Mouse (Mus musculus) intestine, embryonic 14.5 days (tissue): Measurements from ENCODE around the gene Mdh2. TPM values are rescaled to one million over a fixed set of nuclear protein-coding genes. Genes with fewer than 3 reads are reported as not detected.

Source experiments
- ATAC-seq: fragments of 200-750 bp; cut with Nextera tagmentation; replicated peaks from 2 replicates; pipeline ENCODE4 v1.8.0; 2017; ENCODE audit warnings: low read depth, moderate number of reproducible peaks, moderate TSS enrichment, moderate library complexity; ENCODE audit not compliant: low FRiP score, low TSS enrichment
- DNase-seq: peaks from one replicate; pipeline ENCODE4 v3.0.0-alpha.2; 2018; ENCODE audit warnings: low spot score
- H3K27ac ChIP-seq: fragments of 300-500 bp; sonication (generic); 2 replicates; pipeline ENCODE4 v1.5.1; 2014; ENCODE audit warnings: low read depth, mild to moderate bottlenecking, control low read depth
- H3K27me3 ChIP-seq: fragments of 300-500 bp; sonication (generic); replicated peaks from 2 replicates; pipeline ENCODE4 v1.6.1; 2014; ENCODE audit warnings: low read length, control low read depth; ENCODE audit not compliant: control insufficient read depth, insufficient read depth
- H3K36me3 ChIP-seq: fragments of 300-500 bp; sonication (generic); 2 replicates; pipeline ENCODE4 v1.6.1; 2014; ENCODE audit warnings: low read length, control low read depth; ENCODE audit not compliant: control insufficient read depth, insufficient read depth
- H3K4me1 ChIP-seq: fragments of 300-500 bp; sonication (generic); replicated peaks from 2 replicates; pipeline ENCODE4 v1.6.1; 2014; ENCODE audit warnings: low read length, control low read depth, mixed read lengths; ENCODE audit not compliant: control insufficient read depth, insufficient read depth
- H3K4me2 ChIP-seq: fragments of 300-500 bp; sonication (generic); 2 replicates; pipeline ENCODE4 v1.6.1; 2014; ENCODE audit warnings: low read length
- H3K4me3 ChIP-seq: fragments of 300-500 bp; sonication (generic); 2 replicates; pipeline ENCODE4 v1.5.1; 2014; ENCODE audit warnings: low read depth, low read length, control low read depth, mixed read lengths
- H3K9ac ChIP-seq: fragments of 300-500 bp; sonication (generic); 2 replicates; pipeline ENCODE4 v1.6.1; 2014; ENCODE audit warnings: mild to moderate bottlenecking, low read length
- H3K9me3 ChIP-seq: fragments of 300-500 bp; sonication (generic); 2 replicates; pipeline ENCODE4 v1.6.1; 2016; ENCODE audit warnings: low read length, control low read depth; ENCODE audit not compliant: control insufficient read depth
- WGBS: fragments of 180-500 bp; shearing (Covaris S2); extraction: QIAGEN DNeasy Blood & Tissue Kit; methylation state at CpG from one replicate; pipeline ENCODE4 v1.1.7; 2014; 5-methylcytosine and 5-hydroxymethylcytosine counted together
- polyA plus RNA-seq: library from polyadenylated mRNA; unstranded; fragments of >200 nt; fragmentation: Nextera tagmentation; extraction: Ambion mirVana; gene quantifications from 2 replicates; pipeline ENCODE4 v1.2.1, GENCODE M21; 2014

Gene Mdh2
- polyA plus RNA-seq, 1 experiment from 2014 or later = 634 TPM

GRCm38 (mm10) chr5:135751595-135751994 lies 26.7 kb upstream of the Mdh2 start:
- 0 out of 2 replicates have a peak, but pooled peaks cover 5% of the 10 kb centered on the region for H3K9me3 ChIP-seq
- no peaks in the 10 kb centered on the region for H3K27me3 ChIP-seq
- DNase-seq = no peak
- H3K27ac ChIP-seq = no peak overlapping the region
- H3K9ac ChIP-seq = no peak overlapping the region
- H3K4me1 ChIP-seq = no peaks in the 10 kb centered on the region
- 71% methylated on average over 2 of the region's 2 CpGs for WGBS
- no peak for ATAC-seq
- H3K4me3 ChIP-seq = no peak overlapping the region
- H3K36me3 ChIP-seq = no peaks in the 10 kb centered on the region
- H3K4me2 ChIP-seq = no peak overlapping the region

DNA sequence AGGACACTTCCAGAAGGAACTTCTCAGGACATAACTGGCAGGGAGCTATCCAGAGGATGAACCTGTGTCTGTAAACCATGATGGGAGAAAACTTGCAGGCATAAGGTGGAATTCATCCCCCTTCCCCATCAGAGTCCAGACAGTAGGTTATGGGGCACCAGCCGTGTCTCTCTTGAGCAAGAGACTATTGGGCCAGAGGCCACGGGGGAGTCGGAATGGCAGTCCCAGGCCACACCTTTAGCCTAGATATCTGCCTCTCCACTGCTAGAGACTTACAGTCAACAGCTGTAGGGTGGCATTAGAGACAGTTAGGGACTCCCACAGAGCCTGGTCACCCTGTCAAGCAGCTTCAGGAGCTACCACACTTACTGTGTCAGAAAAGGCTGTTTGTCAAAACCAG lies 16.4 kb upstream of the Mdh2 start:
- no peak for ATAC-seq
- no peaks in the 10 kb centered on the region for H3K36me3 ChIP-seq
- no peak overlapping the region for H3K4me2 ChIP-seq
- H3K27me3 ChIP-seq = no peaks in the 10 kb centered on the region
- H3K9ac ChIP-seq = no peak overlapping the region
- no peaks in the 10 kb centered on the region for H3K4me1 ChIP-seq
- H3K4me3 ChIP-seq = no peak overlapping the region
- no peak overlapping the region for H3K27ac ChIP-seq
- no peak for DNase-seq
- H3K9me3 ChIP-seq = no peaks in the 10 kb centered on the region
- 77% methylated on average over 3 of the region's 3 CpGs for WGBS

GRCm38 (mm10) chr5:135763526-135763925 lies 14.8 kb upstream of the Mdh2 start:
- DNase-seq = peak; percentile 91
- H3K27me3 ChIP-seq = no peaks in the 10 kb centered on the region

DNA sequence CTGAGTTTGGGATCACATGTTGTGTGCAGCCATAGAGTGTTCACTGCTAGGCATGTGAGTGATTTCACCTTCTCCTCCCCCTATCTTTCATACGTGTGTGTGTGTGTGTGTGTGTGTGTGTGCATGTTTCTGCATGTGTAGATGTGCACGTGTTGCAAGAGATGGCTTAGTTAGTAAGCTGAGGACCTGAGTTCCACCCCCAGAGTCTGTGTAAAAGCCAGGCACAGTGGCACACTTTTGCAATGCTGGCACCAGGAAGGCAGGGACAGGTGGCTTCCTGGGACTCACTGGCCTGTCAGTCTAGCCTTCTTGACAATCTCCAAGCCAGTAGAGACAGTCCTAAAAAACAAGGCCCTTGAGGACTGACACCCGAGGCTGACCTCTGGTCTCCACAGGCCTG lies 13.3 kb upstream of the Mdh2 start:
- ATAC-seq (no peak), DNase-seq (no peak)
- Histone ChIP-seq H3K4me2 (no peak overlapping the region), H3K4me3 (no peak overlapping the region), H3K9ac (no peak overlapping the region), H3K27ac (no peak overlapping the region), H3K36me3 (no peaks in the 10 kb centered on the region), H3K9me3 (no peaks in the 10 kb centered on the region), H3K4me1 (no peaks in the 10 kb centered on the region), H3K27me3 (no peaks in the 10 kb centered on the region)
- WGBS = 60% methylated on average over 3 of the region's 3 CpGs

More at GRCm38 (mm10) chr5:135763526-135763925, 14.8 kb upstream of the Mdh2 start:
- WGBS = 3% methylated on average over 7 of the region's 7 CpGs
- no peaks in the 10 kb centered on the region for H3K4me1 ChIP-seq
- no peaks in the 10 kb centered on the region for H3K36me3 ChIP-seq
- no peak for ATAC-seq
- no peak overlapping the region for H3K9ac ChIP-seq
- no peak overlapping the region for H3K27ac ChIP-seq
- no peak overlapping the region for H3K4me2 ChIP-seq
- no peak overlapping the region for H3K4me3 ChIP-seq
- no peaks in the 10 kb centered on the region for H3K9me3 ChIP-seq

DNA sequence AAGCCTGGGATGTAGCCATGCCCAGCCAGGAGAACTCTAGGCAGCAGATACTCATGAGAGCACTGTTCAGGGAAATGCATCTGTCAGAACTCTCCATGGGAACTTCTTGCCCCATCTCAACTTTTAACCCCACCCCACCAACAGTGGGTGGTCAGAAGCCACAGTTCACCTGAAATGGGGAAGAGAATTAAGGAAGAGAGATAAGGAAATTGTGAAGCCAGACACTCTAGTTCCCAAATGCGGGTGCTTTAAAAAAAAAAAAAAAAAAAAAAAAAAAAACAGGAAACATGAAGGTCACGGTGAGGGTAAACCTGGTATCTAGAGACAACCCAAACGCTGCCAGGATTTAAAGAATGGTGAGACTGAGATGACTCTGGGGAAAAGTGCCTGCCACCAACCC lies 5.8 kb upstream of the Mdh2 start:
- no peaks in the 10 kb centered on the region for H3K9me3 ChIP-seq
- H3K4me2 ChIP-seq = no peak overlapping the region
- no peak overlapping the region for H3K9ac ChIP-seq
- no peak overlapping the region for H3K27ac ChIP-seq
- H3K36me3 ChIP-seq = no peaks in the 10 kb centered on the region
- H3K4me3 ChIP-seq = no peak overlapping the region
- no peaks in the 10 kb centered on the region for H3K4me1 ChIP-seq
- no peak for ATAC-seq
- DNase-seq = no peak
- no peaks in the 10 kb centered on the region for H3K27me3 ChIP-seq
- 45% methylated on average over 3 of the region's 3 CpGs for WGBS

GRCm38 (mm10) chr5:135776546-135776945 lies 1.7 kb upstream of the Mdh2 start:
- WGBS = 76% methylated on average over 4 of the region's 4 CpGs

GRCm38 (mm10) chr5:135777796-135778470 lies 347 bp upstream of the Mdh2 start, which contains the start of gene Styxl1:
Gene Styxl1 (minus strand): TSS chr5:135778385.
- Histone ChIP-seq H3K4me3 (peak within 1 kb of the TSS; percentile 87), H3K9ac (peak within 1 kb of the TSS; percentile 94), H3K27ac (peak within 1 kb of the TSS; percentile 83), H3K27me3 (no peaks in the 10 kb centered on the region), H3K4me1 (peaks cover 15% of the 10 kb centered on the region), H3K4me2 (peak within 1 kb of the TSS; percentile 84), H3K9me3 (no peaks in the 10 kb centered on the region), H3K36me3 (peaks cover 5% of the 10 kb centered on the region)
- DNase-seq = no peak
- ATAC-seq = peak; percentile 92
- WGBS = under 1% methylated on average over 45 of the region's 45 CpGs

More at GRCm38 (mm10) chr5:135776546-135776945, 1.7 kb upstream of the Mdh2 start:
- no peak overlapping the region for H3K4me3 ChIP-seq
- H3K36me3 ChIP-seq = no peaks in the 10 kb centered on the region
- no peaks in the 10 kb centered on the region for H3K9me3 ChIP-seq
- H3K4me2 ChIP-seq = no peak overlapping the region
- H3K9ac ChIP-seq = no peak overlapping the region
- ATAC-seq = no peak
- H3K4me1 ChIP-seq = peaks cover 15% of the 10 kb centered on the region
- DNase-seq = no peak
- H3K27ac ChIP-seq = no peak overlapping the region
- H3K27me3 ChIP-seq = no peaks in the 10 kb centered on the region

- Histone ChIP-seq H3K36me3 (peaks cover 28% of the 10 kb centered on the region), H3K4me2 (no peak overlapping the region), H3K4me1 (peaks cover 15% of the 10 kb centered on the region), H3K9ac (no peak overlapping the region), H3K9me3 (no peaks in the 10 kb centered on the region), H3K27me3 (no peaks in the 10 kb centered on the region), H3K27ac (no peak overlapping the region), H3K4me3 (no peak overlapping the region)
- no peak for ATAC-seq
- DNase-seq = no peak
- WGBS = 85% methylated on average over 8 of the region's 8 CpGs
Observed at GRCm38 (mm10) chr5:135780331-135780730, 2.1 kb downstream of the Mdh2 start.

- no peak overlapping the region for H3K27ac ChIP-seq
- no peak overlapping the region for H3K9ac ChIP-seq
- no peak overlapping the region for H3K4me3 ChIP-seq
- no peaks in the 10 kb centered on the region for H3K27me3 ChIP-seq
- no peak overlapping the region for H3K4me2 ChIP-seq
- ATAC-seq (no peak), DNase-seq (no peak)
- H3K36me3 ChIP-seq = peaks cover 53% of the 10 kb centered on the region
- 88% methylated on average over 4 of the region's 4 CpGs for WGBS
- H3K9me3 ChIP-seq = no peaks in the 10 kb centered on the region
- peaks cover 15% of the 10 kb centered on the region for H3K4me1 ChIP-seq
Observed at GRCm38 (mm10) chr5:135782901-135783300, 4.6 kb downstream of the Mdh2 start.
